Mouse (Mus musculus) lung, postnatal 0 days (tissue): ENCODE data around the gene Cers6.

ENCODE experiments used
- CTCF ChIP-seq: IDR thresholded peaks from 2 replicates; pipeline ENCODE4 v1.5.1; 2016; ENCODE audit warnings: antibody characterized with exemption, mild to moderate bottlenecking
- EP300 ChIP-seq: IDR thresholded peaks from 2 replicates; pipeline ENCODE4 v1.6.1; 2016; ENCODE audit warnings: antibody characterized with exemption, mild to moderate bottlenecking, control low read depth

- TF ChIP-seq CTCF, result no peak
- no peak for TF ChIP-seq EP300
Measured at GRCm38 (mm10) chr2:69134186-69134585, 272.9 kb downstream of the Cers6 start.
